Mouse (Mus musculus): ENCODE measurements around the gene Map7.
A peak's percentile ranks its signal among the peaks of the same experiment; 100 is the strongest.

Gene Map7

GRCm38 (mm10) chr10:20148130-20148772 lies at the start of gene Map7:
TSS of gene Map7 (plus strand) at chr10:20148471.
- DNase-seq, result no peak

- no peak for DNase-seq
These were observed 46.8 kb upstream of the Map7 start for GRCm38 (mm10) chr10:20101456-20101855.

GRCm38 (mm10) chr10:20104271-20104931 lies 43.9 kb upstream of the Map7 start:
- peak; percentile 70 for DNase-seq

GRCm38 (mm10) chr10:20105575-20105974 lies 42.7 kb upstream of the Map7 start:
- DNase-seq, result no peak

- DNase-seq, result no peak
These were observed 41.2 kb upstream of the Map7 start for GRCm38 (mm10) chr10:20107031-20107430.

GRCm38 (mm10) chr10:20111508-20111907 lies 36.8 kb upstream of the Map7 start:
- DNase-seq, result no peak

GRCm38 (mm10) chr10:20112026-20112973 lies 36.0 kb upstream of the Map7 start:
- no peak for DNase-seq

- peak; percentile 39 for DNase-seq
These were observed 28.5 kb upstream of the Map7 start for GRCm38 (mm10) chr10:20119504-20120425.

- DNase-seq, result no peak
These were observed 26.3 kb upstream of the Map7 start for GRCm38 (mm10) chr10:20121981-20122380.

GRCm38 (mm10) chr10:20123401-20123800 lies 24.9 kb upstream of the Map7 start:
- DNase-seq, result no peak

- DNase-seq, result peak; percentile 36
These were observed 23.7 kb upstream of the Map7 start for GRCm38 (mm10) chr10:20124576-20124975.

- DNase-seq, result peak; percentile 44
These were observed 23.0 kb upstream of the Map7 start for GRCm38 (mm10) chr10:20125226-20125625.

- no peak for DNase-seq
These were observed 15.2 kb upstream of the Map7 start for GRCm38 (mm10) chr10:20132933-20133652.

- DNase-seq, result peak; percentile 25
These were observed 12.8 kb upstream of the Map7 start for GRCm38 (mm10) chr10:20135350-20136058.

- DNase-seq, result no peak
These were observed 11.8 kb upstream of the Map7 start for GRCm38 (mm10) chr10:20136505-20136904.

GRCm38 (mm10) chr10:20141376-20141775 lies 6.9 kb upstream of the Map7 start:
- no peak for DNase-seq

GRCm38 (mm10) chr10:20148773-20149120 lies 476 bp downstream of the Map7 start:
- DNase-seq, result peak; percentile 85

GRCm38 (mm10) chr10:20149121-20149834 lies 1.0 kb downstream of the Map7 start:
- peak; percentile 44 for DNase-seq

- DNase-seq, result no peak
These were observed 1.6 kb downstream of the Map7 start for GRCm38 (mm10) chr10:20149835-20150355.

- no peak for DNase-seq
These were observed 3.9 kb downstream of the Map7 start for GRCm38 (mm10) chr10:20152131-20152530.

All from kidney, adult 11 months (tissue).